Mouse (Mus musculus) gastrocnemius, postnatal 36 days (tissue): ENCODE measurements around the gene Zbtb20. TPM values are rescaled to one million over a fixed set of nuclear protein-coding genes. Genes with fewer than 3 reads are reported as not detected.

ENCODE experiments used
- DNase-seq, 2 experiments: peaks; one replicate each; pipeline ENCODE4 v3.0.0; 2022
- intact Hi-C: fragments of 180-260 bp; cut with DNase I; formaldehyde crosslinking; loops from one replicate; pipeline ENCODE4 v1.15.1; 2025
- total RNA-seq, 2 experiments: library from RNA; stranded (reverse); gene quantifications; 2 replicates each; pipeline ENCODE4 v1.2.3; 2021

Zbtb20 gene
- total RNA-seq, 2 experiments from 2014 or later = 88.0 to 95.5 TPM

DNA sequence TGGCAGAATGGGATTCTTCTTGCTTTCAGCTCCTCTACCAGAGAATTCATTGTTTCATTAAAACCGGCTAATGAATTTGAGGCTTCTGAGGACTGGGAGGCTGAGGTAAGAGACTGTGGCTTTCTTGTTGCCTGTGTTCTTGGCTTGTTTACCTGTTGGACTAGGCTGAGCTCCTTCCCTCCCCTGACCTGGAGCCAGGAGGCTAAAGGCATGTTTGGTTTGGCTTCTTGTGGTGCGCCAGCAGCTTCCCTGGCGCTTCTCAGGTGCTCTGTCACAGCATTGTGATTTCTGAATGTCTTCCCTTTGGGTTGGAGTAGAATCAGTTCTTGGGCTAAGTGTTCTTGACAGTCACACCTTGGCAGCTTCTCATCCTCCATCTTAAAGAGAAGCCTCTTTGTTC is 171.0 kb downstream of the Zbtb20 start:
- intact Hi-C loops = no loop called here
- no peak for DNase-seq

DNA sequence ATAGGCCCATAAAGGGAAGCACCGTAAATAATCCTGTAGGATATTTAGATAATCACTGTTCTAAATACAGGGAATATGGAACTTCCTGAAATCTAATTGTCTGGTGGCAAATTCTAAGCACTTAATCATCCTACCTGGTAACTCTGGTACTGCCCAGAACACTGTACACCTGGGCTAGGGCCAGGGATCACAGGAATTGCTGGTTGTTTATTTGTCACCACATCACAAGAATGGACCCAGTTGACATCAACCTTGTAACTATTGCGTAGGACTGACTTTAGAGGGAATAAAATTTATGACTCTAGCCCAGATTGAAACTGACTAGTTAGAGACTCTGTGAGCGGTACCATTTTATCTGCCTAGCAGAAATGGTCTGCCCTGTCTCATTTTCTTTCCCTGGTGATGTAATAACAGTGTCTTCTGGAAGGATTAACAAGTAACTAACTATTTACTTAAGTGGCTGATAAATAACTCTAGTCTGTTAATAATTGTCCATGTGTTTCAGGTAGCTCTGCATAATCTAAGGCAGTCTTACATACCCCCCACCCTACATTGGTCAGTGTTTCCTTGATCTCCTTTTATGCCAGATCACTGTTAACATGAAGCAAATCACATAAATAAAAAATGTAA is 194.1 kb downstream of the Zbtb20 start:
- intact Hi-C loops = no loop called here
- no peak for DNase-seq

DNA sequence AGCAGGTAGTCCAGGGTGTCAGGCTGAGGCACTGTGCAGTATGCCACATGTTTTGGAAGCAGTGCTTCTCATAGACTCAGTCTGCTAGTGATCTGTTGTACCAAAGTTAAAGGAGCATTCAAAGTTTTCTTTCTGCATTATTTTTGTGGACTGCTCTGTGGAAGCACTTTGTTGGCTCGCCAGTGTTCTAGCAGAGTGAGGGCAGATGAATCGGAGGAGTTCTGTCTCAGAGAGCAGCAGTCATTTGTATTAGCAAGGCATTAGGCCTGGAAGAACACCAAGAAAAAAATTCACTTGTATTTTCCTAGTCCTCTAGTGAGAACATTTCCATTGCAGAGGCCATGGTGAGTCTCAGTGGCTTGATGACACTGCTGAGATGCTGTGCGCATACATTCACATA is 196.2 kb downstream of the Zbtb20 start:
- DNase-seq = no peak

DNA sequence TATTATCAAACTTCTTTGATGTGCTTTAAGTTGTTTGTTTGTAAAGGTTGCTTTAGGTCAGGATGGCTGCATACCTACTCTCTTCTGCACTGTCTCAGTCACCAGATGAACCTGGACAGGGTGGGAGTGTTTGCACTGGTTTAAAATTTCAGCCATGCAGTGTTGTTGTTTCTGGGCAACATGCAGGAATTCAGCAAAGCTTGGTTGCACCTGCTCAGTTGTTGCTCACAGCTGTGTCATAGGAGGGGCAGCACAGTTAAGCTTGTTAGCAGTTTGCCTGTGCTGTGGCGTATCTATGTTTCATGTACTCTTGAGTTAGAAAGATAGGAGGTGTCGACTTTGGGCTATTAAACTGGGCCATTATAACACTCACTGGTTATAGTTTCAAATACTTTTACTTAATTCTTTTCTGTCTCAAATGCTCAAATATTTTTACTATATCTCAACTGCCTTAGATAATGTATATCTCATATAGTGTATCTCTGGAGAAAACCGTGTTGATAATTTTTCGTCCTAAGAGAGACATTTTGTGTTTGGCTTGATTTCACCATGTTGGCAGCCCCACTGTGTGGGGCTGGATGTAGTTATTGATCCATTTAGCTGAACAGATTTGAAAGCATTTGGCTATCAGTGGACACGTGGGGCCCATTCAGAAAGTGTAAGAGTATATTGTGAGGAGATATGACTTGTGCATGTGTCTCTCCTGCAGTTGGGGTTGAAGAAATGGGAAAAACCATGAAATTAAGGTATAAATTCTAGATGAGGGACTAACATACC is 197.3 kb downstream of the Zbtb20 start:
- DNase-seq = no peak
- intact Hi-C loops = no loop called here

More for the DNA sequence above, 196.2 kb downstream of the Zbtb20 start:
- intact Hi-C loops = no loop called here

DNA sequence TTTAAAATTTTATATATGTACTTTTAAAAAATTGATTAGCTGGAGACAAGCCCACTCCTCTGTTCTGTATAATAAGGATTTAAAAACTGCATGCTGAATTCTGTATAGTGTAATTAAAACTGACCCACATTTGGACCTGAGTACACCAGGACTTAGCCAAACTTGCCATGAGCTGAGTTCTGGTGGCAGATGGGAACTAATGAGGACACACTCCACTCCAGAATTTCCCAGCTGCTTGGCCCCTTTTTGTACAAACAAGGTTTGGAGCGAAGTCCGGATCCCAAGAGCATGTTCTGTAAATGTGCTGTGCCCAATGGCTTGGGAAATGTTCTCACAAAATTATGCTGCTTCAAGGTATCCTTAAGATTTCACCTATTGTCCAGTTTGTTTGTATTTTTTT is 204.7 kb downstream of the Zbtb20 start:
- DNase-seq = peak in 1 of 2 experiments; percentile 12
- intact Hi-C loops = no loop called here

DNA sequence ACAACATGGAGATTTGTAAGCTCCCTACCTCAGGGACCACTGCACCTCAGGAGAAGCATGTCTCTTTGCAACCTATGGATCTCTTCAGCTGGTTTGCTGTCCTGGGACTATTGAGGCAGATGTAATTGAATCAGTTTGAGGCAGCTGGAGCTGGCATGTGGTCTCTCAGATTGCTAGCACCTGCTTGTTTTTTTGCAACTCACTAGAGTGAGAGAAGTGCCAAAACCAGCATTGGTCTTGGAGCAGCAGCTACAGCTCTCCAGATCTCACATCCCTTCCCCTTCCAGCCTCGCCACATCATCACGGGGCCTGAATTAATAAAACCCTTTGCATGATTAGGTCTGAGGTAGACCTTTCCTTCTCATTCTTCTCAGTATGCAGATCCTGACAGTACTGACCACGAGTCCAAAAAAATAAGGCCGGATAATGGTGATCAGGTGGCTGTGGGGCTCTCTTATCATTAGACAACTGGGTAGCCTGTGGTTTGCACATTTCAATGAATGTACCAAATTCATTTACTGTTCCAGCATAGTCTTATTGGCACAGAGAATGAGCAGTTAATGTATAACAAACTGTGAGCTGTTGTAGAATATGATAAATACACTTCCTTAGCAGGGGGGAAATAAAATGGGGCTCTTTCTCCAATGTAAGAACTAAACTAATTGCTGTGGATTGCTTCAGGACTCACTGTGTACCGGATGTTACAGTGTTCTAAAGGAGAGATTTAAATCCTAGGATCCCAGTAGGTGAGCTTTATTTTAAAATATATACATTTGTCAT is 205.4 kb downstream of the Zbtb20 start:
- DNase-seq = no peak
- intact Hi-C loops = no loop called here

DNA sequence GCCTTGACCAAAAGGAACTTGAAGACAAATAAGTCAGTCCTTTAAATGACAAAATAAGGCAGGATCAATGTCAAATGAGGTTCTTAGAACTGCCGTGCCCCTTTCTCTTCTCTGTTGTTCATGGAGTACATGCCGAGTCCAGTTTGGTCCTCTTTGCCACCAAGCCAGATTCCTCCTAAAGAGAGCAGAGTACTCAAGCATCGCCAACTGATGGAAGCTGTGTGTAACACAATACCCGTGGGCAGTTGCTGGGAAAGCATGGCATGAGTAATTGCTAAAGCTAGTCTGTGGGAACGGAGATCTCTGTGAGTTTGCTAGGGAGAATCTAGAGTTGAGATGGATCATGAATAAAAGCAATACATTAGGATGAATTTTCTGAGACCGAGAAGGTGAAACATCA is 206.3 kb downstream of the Zbtb20 start:
- no peak for DNase-seq
- intact Hi-C loops = no loop called here

DNA sequence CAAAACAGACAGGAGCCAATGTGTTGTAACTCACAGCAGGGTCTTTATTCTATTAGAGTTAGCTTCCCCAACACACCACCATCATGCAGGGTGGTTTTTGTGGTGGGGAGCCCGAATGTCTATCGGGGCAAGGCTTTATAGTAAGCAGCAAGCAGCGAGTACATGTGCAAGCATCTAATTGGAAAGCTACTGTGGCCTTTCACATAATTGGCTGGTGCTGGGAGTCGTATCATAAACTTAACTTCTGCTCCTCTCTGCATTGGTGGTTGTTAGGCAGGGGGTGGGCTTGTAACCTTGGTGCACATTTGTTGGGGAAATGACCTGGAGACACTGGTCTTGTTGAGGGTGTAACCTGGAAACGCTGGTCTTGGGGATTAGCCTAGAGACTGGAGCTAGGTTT is 207.1 kb downstream of the Zbtb20 start:
- intact Hi-C loops = no loop called here
- no peak for DNase-seq

DNA sequence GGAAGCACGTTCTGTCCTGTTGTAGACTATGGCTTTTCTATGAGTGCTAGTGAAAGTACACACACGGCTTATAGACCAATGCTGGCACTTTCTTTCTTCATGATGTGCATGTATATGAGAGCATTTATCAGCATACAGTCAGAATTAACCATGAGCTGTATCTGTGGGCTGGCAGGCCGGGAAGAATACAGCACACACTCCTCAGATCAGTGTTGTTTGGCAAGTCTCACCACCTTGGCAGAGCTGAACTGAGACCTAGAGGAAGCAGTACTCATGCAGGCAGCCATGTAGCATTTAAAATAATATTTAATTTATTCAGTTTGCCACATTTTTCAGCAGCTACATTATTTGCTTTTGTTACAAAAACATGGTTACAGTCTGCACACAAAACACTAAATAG is 214.5 kb downstream of the Zbtb20 start:
- intact Hi-C loops = no loop called here
- DNase-seq = no peak

DNA sequence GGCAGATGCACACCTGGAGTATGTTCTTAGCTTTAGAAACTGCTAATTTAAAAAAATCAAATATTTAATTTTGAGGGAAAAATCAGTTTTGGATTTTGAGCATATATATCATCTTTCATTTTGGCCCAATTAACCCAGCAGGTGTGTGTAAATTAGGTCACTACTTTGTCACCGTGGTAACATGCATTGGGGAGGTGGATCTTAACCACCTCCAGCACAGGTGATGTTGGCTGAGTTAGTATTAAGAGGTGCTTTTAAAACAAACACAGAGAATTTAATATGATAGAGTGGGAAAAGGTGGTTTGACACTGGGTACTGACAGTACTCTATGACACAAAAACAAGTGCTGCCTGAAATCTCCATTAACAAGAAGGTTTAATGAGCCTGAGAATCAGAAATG is 218.5 kb downstream of the Zbtb20 start:
- intact Hi-C loops = no loop called here

DNA sequence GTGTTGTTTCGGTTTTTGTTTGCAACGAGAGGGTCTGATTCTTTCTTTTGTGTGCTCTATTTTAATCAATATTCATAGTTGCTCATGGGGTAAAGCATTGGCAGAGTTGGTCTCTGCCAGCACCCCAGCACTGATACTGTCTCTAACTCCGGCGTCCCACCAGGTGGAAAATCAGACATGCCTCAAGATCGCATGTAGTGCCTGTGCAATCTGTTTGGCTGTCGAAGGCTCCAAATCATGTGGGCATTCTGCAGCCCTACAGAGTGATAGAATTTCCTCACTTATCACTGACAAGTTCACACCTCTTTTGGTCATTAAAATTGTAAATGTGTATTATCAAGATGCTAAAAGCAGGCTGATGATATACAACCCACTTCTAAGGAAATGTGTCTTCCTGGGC is 219.1 kb downstream of the Zbtb20 start:
- DNase-seq = no peak
- intact Hi-C loops = no loop called here

More for the DNA sequence above, 218.5 kb downstream of the Zbtb20 start:
- no peak for DNase-seq

DNA sequence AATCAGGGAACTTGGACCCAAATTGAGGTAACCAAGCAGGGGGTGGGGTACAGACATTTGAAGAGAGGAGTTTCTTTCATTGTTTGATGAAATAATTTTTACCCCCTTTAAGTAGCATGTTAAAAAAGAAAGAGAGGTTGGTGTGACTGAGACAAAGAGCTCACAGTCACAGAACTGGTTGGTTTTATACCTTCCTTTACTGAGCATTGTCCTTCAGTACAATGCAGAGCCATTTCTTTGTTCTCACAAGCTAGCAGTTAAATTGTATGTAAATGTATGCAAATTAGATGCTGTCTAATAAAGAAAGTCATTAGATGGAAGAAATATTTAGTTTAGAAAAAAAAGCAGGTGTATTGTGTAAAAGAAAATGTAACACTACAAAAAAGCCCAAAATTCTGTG is 220.4 kb downstream of the Zbtb20 start:
- DNase-seq = no peak
- intact Hi-C loops = no loop called here

DNA sequence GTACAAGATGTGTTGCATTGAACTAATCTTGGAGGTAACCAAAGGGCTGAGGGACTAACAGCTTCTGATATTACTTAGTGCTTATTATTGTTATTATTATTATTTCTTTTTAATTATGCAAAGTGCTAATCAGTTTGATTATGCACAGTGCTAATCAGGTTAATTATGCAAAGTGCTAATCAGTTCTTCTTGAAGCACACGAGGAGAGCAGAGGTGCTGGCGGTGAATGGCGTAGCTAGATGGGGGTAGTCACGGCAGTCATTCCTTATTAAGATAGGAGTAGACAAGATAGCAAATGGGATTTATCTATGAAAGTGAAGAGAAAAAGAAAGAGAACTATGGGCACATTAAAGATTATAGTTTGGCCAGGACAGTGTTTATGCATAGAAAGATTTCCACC is 222.5 kb downstream of the Zbtb20 start:
- DNase-seq = no peak
- intact Hi-C loops = no loop called here

DNA sequence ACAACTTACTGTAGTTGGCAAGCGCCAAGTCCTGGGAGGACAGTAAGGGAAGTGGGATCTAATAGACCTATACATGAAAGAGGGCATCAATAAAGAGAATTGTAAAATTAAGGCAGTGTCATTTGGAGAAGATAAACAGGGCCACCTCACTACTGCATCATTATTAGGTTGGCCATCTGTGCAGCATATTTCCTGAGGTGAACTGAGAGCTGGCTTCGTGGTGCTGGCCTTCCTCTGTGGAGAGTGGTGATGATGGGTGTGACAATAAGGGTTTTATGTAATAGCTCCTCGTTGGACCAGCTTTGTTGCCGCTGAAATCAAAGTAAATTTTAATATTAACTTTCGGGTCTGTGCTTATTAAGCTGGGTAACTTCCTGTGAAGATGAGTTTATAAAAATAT is 223.0 kb downstream of the Zbtb20 start:
- no peak for DNase-seq
- intact Hi-C loops = no loop called here

DNA sequence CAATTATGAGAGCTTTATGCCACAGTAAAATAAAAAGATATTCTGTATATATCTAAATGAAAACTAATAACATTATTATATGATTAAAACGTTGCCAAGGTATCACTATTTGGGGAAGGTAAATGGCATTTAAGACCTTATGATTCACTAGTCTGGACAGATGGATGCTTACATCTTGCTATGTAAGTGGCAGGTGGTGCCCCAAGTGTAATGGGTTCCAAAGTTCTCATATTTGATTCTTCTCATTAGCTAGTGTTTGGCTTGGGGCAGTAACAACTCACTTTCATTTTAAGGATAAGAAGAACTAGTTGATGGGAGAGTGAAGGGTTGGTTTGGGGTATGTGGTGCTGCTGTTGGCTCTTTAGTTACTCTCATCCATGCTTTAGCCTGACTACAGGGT is 235.6 kb downstream of the Zbtb20 start:
- intact Hi-C loops = no loop called here
- DNase-seq = no peak

DNA sequence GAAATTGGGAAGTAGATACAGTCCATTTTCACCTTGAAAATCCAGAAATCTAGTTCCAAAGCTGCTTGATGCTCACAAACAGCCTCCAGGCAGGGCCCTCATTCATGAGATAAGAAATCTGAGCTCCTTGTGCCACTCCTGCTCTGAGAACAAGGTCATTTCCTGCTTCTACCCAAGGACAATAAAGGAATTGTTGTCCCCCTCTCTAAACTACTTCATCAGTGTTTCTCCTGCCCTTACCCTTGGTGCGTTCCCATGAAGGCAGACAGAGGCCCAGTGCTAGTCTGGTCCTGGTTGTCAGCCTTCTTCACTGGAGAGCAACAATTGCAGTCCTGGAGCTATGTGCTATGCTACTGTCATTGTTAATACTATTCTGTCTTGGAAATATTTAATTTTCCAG is 238.3 kb downstream of the Zbtb20 start:
- DNase-seq = no peak

DNA sequence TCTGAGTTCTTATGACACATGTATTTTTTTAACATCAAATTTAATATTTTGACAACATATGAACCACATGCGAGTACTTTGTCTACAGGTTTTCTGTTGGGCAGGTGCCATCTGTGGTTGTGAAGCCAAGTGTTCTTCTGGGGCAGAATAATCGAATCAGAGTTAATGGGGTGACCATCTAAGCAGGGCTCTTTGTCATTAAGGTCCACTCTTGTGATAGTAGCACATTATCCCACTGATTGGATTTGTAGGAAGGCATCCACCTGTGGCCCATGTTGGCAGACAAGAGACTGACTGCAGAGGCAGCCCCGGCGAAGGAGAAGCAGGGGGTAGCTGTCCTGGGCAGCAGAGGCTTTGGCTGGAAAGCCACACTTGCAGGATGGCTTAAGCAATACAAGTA is 254.3 kb downstream of the Zbtb20 start:
- intact Hi-C loops = no loop called here
- no peak for DNase-seq

More for the DNA sequence above, 238.3 kb downstream of the Zbtb20 start:
- intact Hi-C loops = no loop called here

DNA sequence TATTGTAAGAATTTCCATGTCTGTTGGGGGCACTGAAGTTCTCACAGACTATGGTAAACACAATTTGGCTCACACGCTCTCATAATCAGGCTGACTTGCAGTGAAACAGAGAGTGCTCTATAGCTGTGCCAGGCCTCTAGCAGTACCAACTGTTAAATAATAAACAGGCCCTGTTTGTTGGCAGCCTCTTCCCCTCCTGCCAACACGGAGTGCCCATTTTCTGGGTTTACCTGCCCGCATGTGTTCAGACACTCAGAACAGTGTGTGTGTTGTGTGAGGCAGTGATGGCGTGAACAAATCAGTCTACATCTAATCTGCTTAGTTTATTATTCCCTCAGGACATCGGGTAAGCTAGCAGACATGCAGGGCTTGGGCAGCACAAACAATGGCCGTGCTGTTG is 254.9 kb downstream of the Zbtb20 start:
- no peak for DNase-seq
- intact Hi-C loops = no loop called here

DNA sequence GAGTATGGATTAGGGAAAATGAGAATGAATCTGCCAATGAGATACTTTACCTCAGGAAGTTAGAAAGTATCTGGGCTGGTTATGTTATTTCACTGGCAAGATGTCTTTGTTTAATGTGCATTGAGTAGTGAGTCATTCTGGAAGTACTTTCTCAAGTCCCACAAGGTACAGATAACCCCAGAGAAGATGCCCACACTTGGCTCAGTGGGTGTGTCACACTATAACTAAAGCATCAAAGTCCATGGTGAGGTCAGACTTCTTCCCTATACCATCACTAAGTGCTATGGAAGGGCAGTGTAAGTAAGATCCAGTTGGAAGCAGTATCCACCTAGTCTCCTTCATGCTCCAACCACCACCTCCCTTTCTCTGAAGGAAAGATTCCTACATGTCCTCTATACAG is 255.4 kb downstream of the Zbtb20 start:
- intact Hi-C loops = no loop called here
- no peak for DNase-seq

DNA sequence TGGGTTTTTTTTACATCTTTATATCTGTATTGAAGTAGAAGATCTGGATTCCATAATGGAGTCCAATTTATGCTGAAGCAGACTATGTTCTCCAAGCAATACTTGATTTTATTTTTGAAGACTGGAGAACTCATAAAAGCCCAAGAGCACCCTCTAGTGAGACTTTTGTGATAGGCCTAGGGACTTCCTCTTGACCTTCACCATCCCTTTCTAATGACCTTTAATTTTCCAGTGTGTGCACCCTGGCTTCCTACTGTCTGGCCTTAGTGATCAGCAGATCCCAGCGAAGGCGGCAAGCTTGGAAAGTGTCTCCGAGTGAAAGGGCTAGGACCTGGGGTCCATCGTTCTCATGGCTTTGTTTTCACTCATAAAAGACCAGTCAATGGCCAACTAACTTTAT is 292.8 kb downstream of the Zbtb20 start:
- intact Hi-C loops = no loop called here
- no peak for DNase-seq

DNA sequence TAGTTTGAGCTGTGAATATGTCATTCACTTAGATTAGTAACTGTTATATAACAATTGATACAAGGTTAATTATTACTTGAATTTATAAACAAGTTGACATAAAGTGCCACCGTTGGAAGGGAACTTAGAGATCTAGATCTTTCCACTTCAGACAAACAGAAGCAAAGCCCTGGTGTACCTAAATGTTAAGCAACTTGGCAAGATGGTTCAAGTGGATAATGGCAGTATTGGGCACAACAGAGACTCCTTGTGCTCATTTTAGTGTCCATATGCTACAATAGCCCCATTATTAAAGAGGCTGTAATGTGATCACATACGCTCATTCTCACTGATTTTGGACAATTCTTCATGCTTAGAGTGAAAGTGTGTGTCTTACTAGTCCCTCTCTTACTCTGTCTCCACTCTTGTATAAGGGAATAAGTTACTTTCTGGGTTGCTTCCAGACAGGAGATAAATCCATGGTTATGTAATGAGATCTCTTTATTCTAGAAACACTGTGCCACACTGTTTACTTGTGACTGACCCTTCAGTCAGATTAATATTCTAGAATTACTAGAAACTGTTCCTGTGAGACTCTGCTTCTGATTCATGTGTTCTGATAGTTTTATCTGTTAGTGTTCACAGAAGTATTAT is 293.7 kb downstream of the Zbtb20 start:
- DNase-seq = no peak
- intact Hi-C loops = no loop called here
